Mouse (Mus musculus) central nervous system, embryonic 14 days (tissue): Measurements from ENCODE around the gene Gm364. TPM values are rescaled to one million over a fixed set of nuclear protein-coding genes. Genes with fewer than 3 reads are reported as not detected.

Experiments
- polyA plus RNA-seq: library from polyadenylated mRNA; depleted of rRNA; stranded (reverse); fragments of >200 nt; gene quantifications from 2 replicates; pipeline ENCODE4 v1.2.3, GENCODE M21; 2012; rRNA removed

Gene Gm364
- polyA plus RNA-seq = not detected in 2 replicates

GRCm38 (mm10) chrX:57408769-57409168 is at the start of gene Gm364:
Gm364 (plus strand) TSS chrX:57409154.

GRCm38 (mm10) chrX:57392367-57393246 is 16.3 kb upstream of the Gm364 start, which contains the start of gene Rbmx:
Rbmx (minus strand) TSS chrX:57393036.

DNA sequence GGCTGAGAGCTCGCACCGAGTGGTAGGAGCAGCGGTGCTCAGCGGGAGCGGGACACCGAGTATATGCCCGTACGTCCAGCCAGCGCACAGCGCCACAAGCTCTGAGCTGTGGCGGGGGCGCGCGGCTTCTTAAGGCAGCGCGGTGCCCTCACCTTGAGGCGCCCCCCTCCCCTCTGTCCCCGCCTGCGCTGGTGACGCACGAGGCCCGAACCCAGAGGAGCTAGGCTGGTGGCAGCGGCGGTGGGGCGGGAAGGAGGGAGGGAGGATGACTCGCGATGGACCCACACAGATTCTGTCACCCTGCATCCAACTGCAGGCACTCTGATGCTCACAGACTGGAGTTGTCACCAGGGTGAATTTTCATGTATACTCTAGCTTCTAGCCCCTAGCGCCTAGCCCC is 94.7 kb downstream of the Gm364 start, which contains the start of gene Gpr101:
Gene Gpr101, minus strand, starts transcription at position 124 of the 400 bp plus-strand sequence.

Other genes with a start within 250 kb of the Gm364 start
- gene Cd40lg, start 197.0 kb upstream of the Gm364 start, polyA plus RNA-seq = not detected in 2 replicates
- gene Arhgef6, start 70.4 kb upstream of the Gm364 start, polyA plus RNA-seq = 11.4 and 14.3 TPM in 2 replicates
- 258 and 298 TPM in 2 replicates for gene Rbmx, start 16.1 kb upstream of the Gm364 start, polyA plus RNA-seq
- gene Gpr101, start 94.6 kb downstream of the Gm364 start, polyA plus RNA-seq = 0.26 and 0.40 TPM in 2 replicates